ENCODE assay signal across 12 mouse cellular contexts in the genomic region with DNA sequence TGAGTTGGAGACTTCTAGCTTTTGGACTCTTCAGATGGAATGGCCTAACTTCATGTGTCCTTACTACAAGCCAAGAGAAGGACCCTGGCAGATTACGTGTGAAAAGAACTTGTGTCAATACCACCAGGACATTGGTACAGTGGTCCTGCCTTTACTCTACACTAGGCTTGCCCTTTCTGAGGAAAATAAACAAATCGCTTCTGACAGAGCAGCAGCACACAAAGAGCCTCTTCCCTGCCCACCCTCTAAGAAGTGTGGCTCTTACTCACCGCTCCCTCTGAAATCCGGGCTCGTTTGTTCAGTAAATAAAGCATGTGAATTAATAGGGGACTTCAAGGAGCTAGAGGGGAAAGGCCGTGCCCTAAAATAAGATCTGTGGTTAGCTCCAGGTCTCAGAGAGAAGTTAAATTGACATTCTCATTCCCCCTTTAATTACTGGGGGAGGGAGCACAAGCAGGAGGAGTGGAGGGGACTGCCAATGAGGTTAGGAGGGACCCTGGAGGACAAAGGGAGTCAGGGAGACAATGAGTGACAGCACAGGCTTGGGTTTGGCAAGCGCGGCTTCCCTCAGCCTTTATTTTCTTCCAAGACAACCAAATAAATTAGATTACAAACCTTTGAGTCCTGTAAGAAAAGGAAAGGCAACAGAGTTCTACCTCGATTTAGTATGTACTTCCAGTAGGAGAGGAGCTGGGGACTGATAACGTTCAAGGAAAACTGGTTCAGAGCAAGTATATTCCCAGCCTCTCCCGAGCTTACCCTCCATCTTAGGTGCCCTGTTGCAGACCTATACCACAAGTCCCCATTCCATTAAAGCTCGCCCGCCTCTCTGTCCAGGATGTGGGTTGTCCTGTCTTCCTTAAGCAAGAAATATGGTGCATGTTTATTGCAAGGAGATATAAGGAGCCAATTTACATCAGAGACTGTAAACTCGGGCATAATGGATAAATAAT.
DNase-seq lines count a peak whose midpoint lies in the region; ATAC-seq lines count a peak whose summit lies in the region.
"Had no signal": no experiment of that assay in that cellular context is flagged by ENCODE, and none has a peak within 500 bp of the region (broad histone marks: within the 10 kb centered on the region; RNA-seq: fewer than 3 reads in every experiment).

No protein-coding gene starts in this region.

- H3K9me3 ChIP-seq in kidney, embryonic 15.5 days (replicated peaks) = no peaks in the 10 kb centered on the region
- no peaks in the 10 kb centered on the region for H3K9me3 ChIP-seq in forebrain, embryonic 11.5 days (ENCODE audit: control insufficient read depth, low read length)
- H3K9me3 ChIP-seq in hindbrain, embryonic 16.5 days (ENCODE audit: control insufficient read depth, low read length) = no peaks in the 10 kb centered on the region
- H3K9me3 ChIP-seq in neural tube, embryonic 12.5 days = no peaks in the 10 kb centered on the region

- H3K9ac ChIP-seq in kidney, embryonic 15.5 days = no peak overlapping the region
- H3K9ac ChIP-seq in forebrain, embryonic 11.5 days (ENCODE audit: low read length) = peak overlapping the region; percentile 9; the same call in 1 of the 2 replicates
- H3K9ac ChIP-seq in hindbrain, embryonic 16.5 days (ENCODE audit: low read depth, low read length) = no peak overlapping the region
- no peak overlapping the region for H3K9ac ChIP-seq in neural tube, embryonic 12.5 days
- H3K9ac ChIP-seq: liver, postnatal 0 days had no signal

- 33% methylated on average over 14 of the region's 14 CpGs for WGBS in kidney, embryonic 15.5 days
- 16% methylated on average over 14 of the region's 14 CpGs for WGBS in forebrain, embryonic 11.5 days
- whole genome bisulfite sequencing in hindbrain, embryonic 16.5 days = 27% methylated on average over 14 of the region's 14 CpGs
- 26% methylated on average over 14 of the region's 14 CpGs for WGBS in neural tube, embryonic 12.5 days

- DNase-seq in kidney, adult 11 months = no peak
- no peak for DNase-seq in forebrain, embryonic 11.5 days (ENCODE audit: low spot score)
- no peak for DNase-seq in ovary, postnatal 14 days (ENCODE audit: low spot score)
- no peak for DNase-seq in B cell, adult 2 months
- no peak for DNase-seq in heart, postnatal 36 days
- DNase-seq: cerebellum, postnatal 25 days; left cerebral cortex, postnatal 4 days; liver, postnatal 0 days; right cerebral cortex, postnatal 14 days had no signal

- H3K4me1 ChIP-seq in kidney, embryonic 15.5 days = peaks cover 18% of the 10 kb centered on the region
- peaks cover 4% of the 10 kb centered on the region; the same call in 1 of the 2 replicates for H3K4me1 ChIP-seq in forebrain, embryonic 11.5 days (replicated peaks; ENCODE audit: control insufficient read depth, insufficient read depth, low read length)
- H3K4me1 ChIP-seq in hindbrain, embryonic 16.5 days (ENCODE audit: control insufficient read depth, insufficient read depth, low read depth, low read length) = no peaks in the 10 kb centered on the region; the same call in 1 of the 2 replicates
- H3K4me1 ChIP-seq in neural tube, embryonic 12.5 days = peaks cover 12% of the 10 kb centered on the region; the same call in 1 of the 2 replicates

- H3K4me2 ChIP-seq in kidney, embryonic 15.5 days = no peak overlapping the region
- peak overlapping the region; percentile 19; the same call in 1 of the 2 replicates for H3K4me2 ChIP-seq in forebrain, embryonic 11.5 days (ENCODE audit: low read depth, low read length, severe bottlenecking)
- no peak overlapping the region for H3K4me2 ChIP-seq in hindbrain, embryonic 16.5 days (ENCODE audit: low read length)
- H3K4me2 ChIP-seq in neural tube, embryonic 12.5 days (replicated peaks) = peak overlapping the region; percentile 32

- H3K36me3 ChIP-seq in kidney, embryonic 15.5 days = no peaks in the 10 kb centered on the region
- no peaks in the 10 kb centered on the region for H3K36me3 ChIP-seq in forebrain, embryonic 11.5 days (ENCODE audit: control insufficient read depth, insufficient read depth, low read length)
- H3K36me3 ChIP-seq in hindbrain, embryonic 16.5 days (ENCODE audit: control insufficient read depth, insufficient read depth, low read length) = no peaks in the 10 kb centered on the region
- no peaks in the 10 kb centered on the region for H3K36me3 ChIP-seq in neural tube, embryonic 12.5 days

- no peaks in the 10 kb centered on the region for H3K27me3 ChIP-seq in kidney, embryonic 15.5 days
- H3K27me3 ChIP-seq in forebrain, embryonic 11.5 days (ENCODE audit: control insufficient read depth, insufficient read depth, low read length) = no peaks in the 10 kb centered on the region
- no peaks in the 10 kb centered on the region for H3K27me3 ChIP-seq in hindbrain, embryonic 16.5 days (replicated peaks; ENCODE audit: control insufficient read depth, insufficient read depth, low read length)
- H3K27me3 ChIP-seq in neural tube, embryonic 12.5 days (replicated peaks) = no peaks in the 10 kb centered on the region

- peak; percentile 71 for ATAC-seq in kidney, embryonic 15.5 days (replicated peaks; ENCODE audit: low FRiP score)
- peak; percentile 88 for ATAC-seq in forebrain, embryonic 11.5 days (replicated peaks; ENCODE audit: low FRiP score)
- ATAC-seq in hindbrain, embryonic 16.5 days = peak; percentile 79
- peak; percentile 89 for ATAC-seq in neural tube, embryonic 12.5 days (ENCODE audit: low FRiP score, low read depth)
- ATAC-seq: liver, postnatal 0 days had no signal

- no peak overlapping the region for H3K4me3 ChIP-seq in kidney, embryonic 15.5 days (replicated peaks)
- H3K4me3 ChIP-seq in forebrain, embryonic 11.5 days (ENCODE audit: low read depth, low read length) = no peak overlapping the region
- H3K4me3 ChIP-seq in hindbrain, embryonic 16.5 days (ENCODE audit: low read length) = no peak overlapping the region
- no peak overlapping the region for H3K4me3 ChIP-seq in neural tube, embryonic 12.5 days

- intact Hi-C loops in heart, postnatal 36 days (cut with DNase I) = no loop called here

- H3K27ac ChIP-seq in kidney, embryonic 15.5 days = no peak overlapping the region
- H3K27ac ChIP-seq in forebrain, embryonic 11.5 days (ENCODE audit: low read depth, low read length) = no peak overlapping the region
- H3K27ac ChIP-seq in hindbrain, embryonic 16.5 days (ENCODE audit: low read depth, low read length) = no peak overlapping the region
- no peak overlapping the region for H3K27ac ChIP-seq in neural tube, embryonic 12.5 days

Comparison
In these comparisons a context has a peak if more than half of its experiments do, and no peak if none do; other contexts are left out.
1. H3K4me2 ChIP-seq: peak in forebrain, embryonic 11.5 days (single experiment) and neural tube, embryonic 12.5 days (single experiment); none in kidney, embryonic 15.5 days (single experiment) and hindbrain, embryonic 16.5 days (single experiment).
2. Peak in every context shown above with its lines, with median percentiles within 50 percentile points of each other: ATAC-seq.